In genomic region chr17:30977290-30977689, GRCm38 (mm10) we compare ENCODE assay signal across 17 mouse cellular contexts. TPM values are rescaled to one million over a fixed set of nuclear protein-coding genes. Genes with fewer than 3 reads are reported as not detected.
DNase-seq lines count a peak whose midpoint lies in the region.
"Had no signal": no experiment of that assay in that cellular context is flagged by ENCODE, and none has a peak within 500 bp of the region (broad histone marks: within the 10 kb centered on the region; RNA-seq: fewer than 3 reads in every experiment).

No protein-coding gene starts in this region.

- peak; percentile 17 to 45 for DNase-seq in frontal cortex, adult 2 months (ENCODE audit: extremely low spot score in 1 of 2, low spot score in 1 of 2)
- DNase-seq in frontal cortex, postnatal 25 days (ENCODE audit: low spot score in 2 of 2), result no peak
- peak; percentile 11 to 16 for DNase-seq in left cerebral cortex, adult 9 months (ENCODE audit: low spot score in 2 of 2)
- DNase-seq in left cerebral cortex, adult 11 months (ENCODE audit: low spot score), result no peak
- peak; percentile 9 for DNase-seq in Muller cell, postnatal 12 days (ENCODE audit: inconsistent ontology term)
- DNase-seq in brain, adult 2 months (ENCODE audit: low read depth, low spot score), result peak; percentile 83
- DNase-seq in c-Kit-positive CD71-positive TER-119-positive erythroid progenitor cells, embryonic 14.5 days (ENCODE audit: low spot score), result no peak
- DNase-seq: cerebellum, postnatal 36 days; gastrocnemius, postnatal 14 days; liver; spleen, adult 18-20 months; thymus, postnatal 25 days had no signal

RNA-seq across cellular contexts. Expression of gene Umodl1, which starts 22.9 kb away (rescaled TPM):
- 0.22 and 0.80 TPM in 2 replicates for polyA plus RNA-seq in frontal cortex, adult 2 months (2012; rRNA removed)
- polyA plus RNA-seq: activated CD4-positive, CD25-positive, alpha-beta regulatory T cell, adult 4 months; CD4-positive, CD25-positive, alpha-beta regulatory T cell, adult 4 months; heart, postnatal 0 days; midbrain, embryonic 12.5 days; stomach, embryonic 16.5 days had no signal

Comparison
In these comparisons a context has a peak if more than half of its experiments do, and no peak if none do; other contexts are left out.
1. DNase-seq: peak in frontal cortex, adult 2 months (2 of 2), left cerebral cortex, adult 9 months (2 of 2), Muller cell, postnatal 12 days (single experiment) and brain, adult 2 months (single experiment); none in frontal cortex, postnatal 25 days (0 of 2), left cerebral cortex, adult 11 months (single experiment) and c-Kit-positive CD71-positive TER-119-positive erythroid progenitor cells, embryonic 14.5 days (single experiment).